Mouse (Mus musculus): ENCODE data around the gene Fcgrt.
"Not testable (repeated sequence)": the region's sequence is repeated elsewhere in the genome, so short reads cannot be mapped to it uniquely, and the experiment has no call there.

Gene Fcgrt

GRCm38 (mm10) chr7:45110089-45110488 is 6.4 kb upstream of the Fcgrt start:
- not testable (repeated sequence) for DNase-seq (ENCODE audit: low spot score)

GRCm38 (mm10) chr7:45107052-45107645 is 3.5 kb upstream of the Fcgrt start:
- DNase-seq (ENCODE audit: low spot score): no peak

- no peak for DNase-seq (ENCODE audit: low spot score)
Measured at GRCm38 (mm10) chr7:45106441-45106840, 2.8 kb upstream of the Fcgrt start.

- no peak for DNase-seq (ENCODE audit: low spot score)
Measured at GRCm38 (mm10) chr7:45105491-45105890, 1.8 kb upstream of the Fcgrt start.

GRCm38 (mm10) chr7:45104941-45105340 is 1.3 kb upstream of the Fcgrt start:
- DNase-seq (ENCODE audit: low spot score): no peak

DNA sequence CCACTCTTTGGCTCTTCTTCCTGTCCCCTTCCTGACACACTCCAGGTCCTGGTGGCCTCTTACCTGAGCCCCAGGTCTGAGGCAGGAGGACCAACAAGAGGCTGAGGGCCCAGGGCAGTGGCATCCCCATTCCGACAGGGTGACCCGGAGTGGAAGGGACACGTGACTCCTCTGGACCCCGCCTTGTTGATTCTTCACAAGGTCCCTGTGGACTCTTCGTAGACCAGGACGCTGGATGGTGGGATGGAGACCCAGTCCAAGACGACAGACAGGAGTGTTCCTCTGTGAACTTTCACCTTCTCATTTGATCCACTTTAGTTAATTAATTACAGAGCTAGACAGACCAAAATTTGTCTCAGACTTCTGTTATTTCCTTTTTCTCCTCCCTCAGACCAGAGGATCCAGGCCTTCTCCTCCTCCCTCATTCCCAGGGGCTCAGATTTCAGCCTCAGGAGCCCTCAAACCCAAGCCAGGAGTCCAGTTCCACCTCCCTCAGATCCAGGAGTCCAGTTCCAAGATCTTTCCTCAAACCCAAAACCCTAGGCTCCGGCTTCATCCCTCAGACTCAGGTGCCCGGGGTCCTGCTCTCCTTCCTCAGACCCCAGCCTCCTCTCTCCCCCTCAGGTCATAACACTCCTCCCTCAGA is 588 bp downstream of the Fcgrt start:
- DNase-seq (ENCODE audit: low spot score): no peak

GRCm38 (mm10) chr7:45102441-45102840 is 1.2 kb downstream of the Fcgrt start:
- DNase-seq (ENCODE audit: low spot score): no peak

DNA sequence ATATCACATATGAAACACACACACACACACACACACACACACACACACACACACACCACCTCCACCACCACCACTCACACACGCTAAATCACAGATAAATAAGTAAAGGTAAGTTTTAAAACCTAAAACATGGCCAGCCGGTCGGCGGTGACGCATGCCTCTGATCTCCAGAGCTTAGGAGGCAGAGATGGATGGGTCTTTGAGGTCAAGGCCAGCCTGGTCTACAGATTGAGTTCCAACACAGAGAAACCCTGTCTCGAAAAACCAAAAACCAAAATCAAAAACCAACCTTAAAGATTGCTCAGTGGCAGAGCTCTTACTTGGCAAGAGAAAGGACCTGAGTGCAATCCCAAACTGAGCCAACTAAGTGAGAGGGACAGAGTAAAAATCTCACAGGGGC is 3.6 kb downstream of the Fcgrt start:
- no peak for DNase-seq (ENCODE audit: low spot score)

DNA sequence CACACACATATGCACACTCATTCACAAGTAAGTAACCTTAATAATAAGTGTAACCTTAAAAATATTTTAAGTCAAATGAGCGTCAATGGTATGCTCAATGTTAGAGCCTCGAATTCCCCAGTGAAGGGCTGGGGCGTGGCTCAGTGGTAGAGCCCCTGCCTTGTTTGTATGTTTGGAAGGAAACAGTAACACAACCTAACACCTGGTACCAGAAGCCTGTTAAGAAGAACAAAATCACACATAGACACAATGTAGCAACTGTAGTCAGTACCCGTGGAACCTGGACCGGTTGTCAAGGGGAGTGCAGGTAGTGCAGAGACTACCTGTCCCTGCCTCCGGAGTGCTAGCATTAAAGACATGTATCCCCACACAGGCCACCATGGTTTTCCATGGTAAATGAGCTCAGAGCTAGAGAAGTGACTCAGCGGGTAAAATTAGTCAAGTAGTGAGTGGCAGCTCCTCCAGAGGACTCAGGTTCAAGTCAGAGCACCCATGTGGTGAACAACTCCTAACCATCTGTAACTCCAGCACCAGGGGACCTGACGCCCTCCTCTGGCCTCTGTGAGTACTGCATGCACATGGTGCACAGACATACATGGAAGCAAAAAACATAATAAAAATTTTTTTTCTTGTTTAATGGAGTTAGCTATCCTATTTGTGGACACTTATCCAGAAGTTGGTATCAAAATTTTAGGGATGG is 5.0 kb downstream of the Fcgrt start:
- no peak for DNase-seq (ENCODE audit: low spot score)

GRCm38 (mm10) chr7:45097479-45097878 is 6.2 kb downstream of the Fcgrt start:
- no peak for DNase-seq (ENCODE audit: low spot score)

GRCm38 (mm10) chr7:45095965-45096364 is 7.7 kb downstream of the Fcgrt start:
- DNase-seq (ENCODE audit: low spot score): not testable (repeated sequence)

DNA sequence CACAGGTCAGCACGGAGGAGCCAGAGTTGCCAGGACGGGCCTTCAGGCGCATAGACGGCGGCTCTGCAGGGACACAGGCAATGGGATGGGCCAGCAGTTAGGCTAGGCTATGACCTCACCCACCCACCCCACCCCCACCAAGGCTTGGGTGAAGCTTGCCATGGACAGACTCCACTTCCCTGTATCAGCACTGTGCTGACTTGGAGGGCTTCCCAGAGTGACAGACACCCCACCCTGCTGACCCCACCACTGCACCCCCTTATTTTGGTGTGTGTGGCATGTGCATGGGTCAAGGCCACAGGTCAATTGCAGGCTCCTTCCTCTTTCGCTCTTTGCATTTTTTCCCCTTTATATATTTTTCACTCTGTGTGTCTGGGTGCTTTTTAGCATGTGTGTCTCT is 8.3 kb downstream of the Fcgrt start:
- no peak for DNase-seq (ENCODE audit: low spot score)

GRCm38 (mm10) chr7:45094121-45094520 is 9.5 kb downstream of the Fcgrt start:
- no peak for DNase-seq (ENCODE audit: low spot score)

GRCm38 (mm10) chr7:45093516-45093905 is 10.1 kb downstream of the Fcgrt start:
- DNase-seq (ENCODE audit: low spot score): no peak

DNA sequence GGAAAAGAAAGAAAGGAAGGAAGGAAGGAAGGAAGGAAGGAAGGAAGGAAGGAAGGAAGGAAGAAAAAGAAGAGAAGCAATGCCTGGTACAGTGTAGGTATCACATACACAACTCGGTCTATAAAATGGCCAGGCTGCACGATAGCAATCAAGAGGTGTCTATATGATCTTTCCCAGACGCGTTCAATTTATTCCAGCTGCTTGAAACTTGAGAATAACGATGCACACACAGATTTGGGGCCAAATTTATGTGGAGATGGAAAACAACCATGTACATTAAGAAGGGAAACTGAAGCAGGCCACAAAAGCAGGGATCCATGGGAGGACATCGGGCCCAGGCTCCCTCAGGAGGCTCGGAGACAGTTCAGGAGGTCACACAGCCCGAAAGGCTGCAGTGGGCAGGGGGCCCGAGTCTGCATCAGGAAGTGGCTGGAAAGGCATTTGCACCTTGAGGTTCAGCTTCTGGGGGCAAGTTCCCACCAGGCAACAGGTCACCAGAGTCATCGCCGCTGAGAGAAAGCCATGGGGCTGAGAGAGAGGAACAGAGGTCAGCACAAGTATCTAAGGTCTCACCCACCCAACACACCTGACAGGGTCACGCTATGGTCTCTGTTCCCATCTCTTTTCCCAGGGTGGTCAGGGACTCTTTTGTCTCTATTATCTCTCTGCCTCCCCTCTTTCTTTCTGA is 10.7 kb downstream of the Fcgrt start:
- DNase-seq (ENCODE audit: low spot score): no peak

- no peak for DNase-seq (ENCODE audit: low spot score)
Measured at GRCm38 (mm10) chr7:45092048-45092447, 11.6 kb downstream of the Fcgrt start, which contains the start of gene Rcn3. Gene Rcn3 (minus strand): TSS chr7:45092221.

DNA sequence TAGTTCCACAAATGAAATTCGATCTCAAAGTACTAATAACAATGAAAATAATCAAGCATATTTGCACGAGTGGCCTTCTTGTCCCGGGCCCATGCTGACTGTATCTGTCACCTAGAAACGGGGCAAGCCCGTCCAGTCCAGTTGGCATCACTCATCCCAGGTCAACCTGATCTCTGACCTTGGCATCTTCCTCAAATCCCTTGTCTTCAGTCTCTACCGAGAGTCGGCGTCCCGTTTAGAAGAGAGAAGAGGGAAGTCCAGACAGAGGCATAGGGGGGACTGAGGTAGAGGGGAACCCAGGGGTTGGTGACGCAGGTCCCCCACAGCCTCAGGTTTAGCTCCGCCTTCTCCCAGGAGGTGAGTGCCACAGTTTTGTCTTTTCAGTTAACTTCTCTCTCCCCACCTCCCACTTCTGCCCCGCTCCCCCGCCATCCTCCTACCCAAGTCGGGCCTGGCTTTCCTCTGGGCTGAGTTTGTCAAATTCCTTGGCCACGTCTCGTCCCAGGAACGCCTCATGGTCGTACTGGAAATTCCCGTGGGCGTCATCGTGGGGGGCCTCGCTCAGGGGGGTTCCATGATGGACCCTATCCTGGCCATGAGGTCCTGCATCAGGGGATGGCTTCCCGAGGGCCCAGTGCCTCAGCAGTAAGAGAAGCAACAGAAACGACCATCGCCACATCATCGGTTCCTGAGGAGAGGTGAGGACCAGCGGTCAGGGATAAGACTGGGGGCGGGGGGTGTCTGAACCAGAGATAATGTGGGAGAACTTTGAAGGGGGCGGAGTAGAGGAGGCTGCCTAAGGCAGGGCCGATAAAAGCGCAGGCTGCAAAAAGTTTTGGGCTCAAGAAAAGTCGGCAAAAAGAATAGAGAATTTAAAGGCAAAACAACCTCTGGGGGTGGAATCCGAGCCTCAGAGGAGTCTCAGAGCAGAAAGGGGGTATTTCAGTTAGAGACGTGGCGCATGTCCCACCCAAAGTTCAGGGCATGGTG is 12.4 kb downstream of the Fcgrt start:
- peak; percentile 21 for DNase-seq (ENCODE audit: low spot score)

GRCm38 (mm10) chr7:45090251-45090977 is 13.2 kb downstream of the Fcgrt start:
- peak; percentile 29 for DNase-seq (ENCODE audit: low spot score)

GRCm38 (mm10) chr7:45088597-45088996 is 15.1 kb downstream of the Fcgrt start:
- DNase-seq (ENCODE audit: low spot score): no peak

DNA sequence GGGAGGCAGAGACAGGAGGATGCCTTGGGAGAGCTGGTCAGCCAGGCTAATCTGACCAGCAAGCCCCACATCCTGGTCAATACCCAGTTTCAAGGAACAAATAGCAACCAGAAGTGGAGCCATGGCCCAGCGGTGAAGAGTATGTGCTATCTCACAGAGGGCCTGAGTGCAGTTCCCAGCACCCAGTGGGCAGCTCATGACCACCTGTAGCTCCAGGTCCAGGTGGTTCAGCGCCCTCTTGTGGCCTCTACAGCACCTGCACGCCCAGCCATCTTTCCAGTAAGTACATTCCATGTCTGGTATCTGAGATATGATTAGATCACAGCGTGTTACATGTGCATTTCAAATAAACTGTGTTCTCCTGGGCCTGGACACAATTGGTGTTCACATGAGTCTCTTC is 17.6 kb downstream of the Fcgrt start:
- DNase-seq (ENCODE audit: low spot score): no peak
